Mouse (Mus musculus) c-Kit-positive CD71-positive TER-119-positive erythroid progenitor cells, embryonic 14.5 days (primary cell): ENCODE data around the gene Cd101.

Source experiments
- DNase-seq: peaks from one replicate; pipeline ENCODE4 v3.0.0-alpha.2; 2013; ENCODE audit warnings: low spot score

Cd101 gene

DNA sequence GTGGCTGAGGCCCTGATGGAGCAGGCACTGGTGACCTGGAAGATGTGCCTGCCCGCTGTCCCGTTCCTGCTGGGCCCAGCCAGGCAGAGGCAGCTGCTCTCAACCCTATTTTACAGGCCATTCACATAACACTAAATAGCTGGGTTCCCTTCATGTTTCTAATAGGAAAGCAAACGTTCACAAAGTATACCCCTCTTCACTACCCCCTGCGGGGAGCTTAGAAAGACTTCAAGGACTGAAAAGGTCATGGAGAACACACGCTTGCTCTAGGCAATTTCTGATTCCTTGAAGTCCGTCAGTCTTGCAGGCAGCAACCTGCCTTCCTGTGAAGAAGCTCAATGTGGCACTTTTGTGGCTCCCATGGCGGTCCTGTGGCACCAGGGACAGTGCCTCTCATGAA is 12.6 kb upstream of the Cd101 start:
- DNase-seq = no peak

- no peak for DNase-seq
Observed at GRCm38 (mm10) chr3:101037984-101038545, 8.7 kb upstream of the Cd101 start.

GRCm38 (mm10) chr3:101036001-101036400 is 6.6 kb upstream of the Cd101 start:
- no peak for DNase-seq

DNA sequence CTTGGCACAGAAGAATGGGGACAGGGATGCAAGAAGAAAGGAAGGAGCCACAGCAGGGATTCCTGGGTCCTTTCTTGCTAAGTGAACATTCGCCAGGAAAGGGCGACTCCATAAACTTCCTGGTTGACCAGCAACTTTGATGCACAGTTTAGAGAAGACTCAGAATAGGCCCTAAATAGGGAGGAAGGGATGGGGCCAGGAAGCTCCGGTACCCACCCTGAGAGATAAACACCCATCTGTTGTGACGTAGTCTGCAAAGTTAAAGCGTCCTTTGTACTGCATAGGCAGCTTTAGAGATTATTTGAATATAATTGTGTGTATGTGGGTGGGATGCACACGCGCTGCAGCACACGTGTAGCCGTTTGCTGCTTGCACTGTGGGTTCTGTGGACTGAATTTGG is 5.2 kb upstream of the Cd101 start:
- no peak for DNase-seq

DNA sequence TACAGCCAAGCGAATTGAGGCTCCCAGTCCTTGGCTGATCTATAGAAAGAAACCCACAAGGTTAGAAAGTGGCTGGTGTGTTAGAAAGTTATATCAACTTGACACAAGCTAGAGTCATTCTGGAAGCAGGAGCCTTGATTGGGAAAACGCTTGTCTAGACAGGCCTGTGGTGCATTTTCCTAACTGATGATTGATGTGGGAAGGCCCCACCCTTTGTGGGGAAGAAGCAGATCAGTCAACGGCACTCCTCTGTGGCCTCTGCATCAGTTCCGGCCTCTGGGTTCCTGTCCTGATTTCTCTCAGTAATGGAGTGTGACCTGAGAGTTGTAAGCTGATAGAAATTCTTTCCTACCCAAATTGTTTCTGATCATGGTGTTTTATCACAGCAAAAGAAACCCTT is 4.3 kb upstream of the Cd101 start:
- no peak for DNase-seq

DNA sequence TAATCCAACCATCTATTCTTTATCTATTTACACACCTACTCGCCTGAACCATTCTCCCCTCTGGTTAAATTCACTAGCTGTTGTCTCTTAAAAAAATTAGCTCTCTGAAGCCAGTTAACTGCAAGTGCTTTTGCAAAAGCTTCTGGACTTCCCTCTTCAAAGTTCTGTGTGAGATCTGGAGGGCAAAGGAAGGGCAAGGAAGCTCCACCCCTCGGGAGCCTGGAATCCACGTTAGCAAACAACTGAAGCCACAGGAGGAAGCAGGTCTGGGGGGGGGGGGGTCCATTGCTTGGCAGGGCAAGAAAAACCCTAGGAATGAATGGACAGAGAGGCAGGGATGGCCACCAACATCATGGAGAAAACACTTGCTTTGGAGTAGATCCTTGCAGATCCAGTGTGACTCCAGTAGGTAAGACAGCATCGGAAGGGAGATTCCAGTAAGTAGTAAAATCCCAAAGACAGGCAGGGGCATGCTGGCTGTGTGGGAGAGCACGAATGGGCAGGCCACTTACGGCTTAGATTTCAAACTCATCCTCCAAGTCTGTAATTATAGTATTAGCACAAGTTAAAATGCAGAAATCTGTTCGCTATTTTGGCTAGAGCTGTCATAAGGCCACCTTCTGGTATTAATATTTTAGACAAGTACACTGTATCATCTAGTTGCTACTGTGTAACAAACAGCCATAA is 2.2 kb upstream of the Cd101 start:
- DNase-seq = no peak

GRCm38 (mm10) chr3:101030630-101031029 is 1.3 kb upstream of the Cd101 start:
- DNase-seq = no peak

DNA sequence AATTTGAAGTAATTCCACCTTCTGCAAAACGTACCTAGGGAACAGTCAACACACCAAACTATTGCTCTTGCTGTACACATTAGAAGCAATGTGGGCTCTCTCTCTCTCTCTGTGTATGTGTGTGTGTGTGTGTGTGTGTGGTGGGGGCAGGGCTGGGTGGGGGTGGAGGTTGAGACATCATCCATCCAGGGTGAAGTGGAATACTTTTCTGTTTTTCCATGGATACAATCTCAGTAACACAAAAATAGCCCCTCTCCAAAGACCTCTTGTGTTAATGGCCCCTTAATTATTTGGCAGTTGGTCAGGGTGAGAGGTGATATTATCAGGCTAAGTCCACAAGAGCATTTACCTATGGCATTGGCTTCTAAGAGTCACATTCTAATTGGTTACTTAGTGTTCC is 2.6 kb downstream of the Cd101 start:
- no peak for DNase-seq

DNA sequence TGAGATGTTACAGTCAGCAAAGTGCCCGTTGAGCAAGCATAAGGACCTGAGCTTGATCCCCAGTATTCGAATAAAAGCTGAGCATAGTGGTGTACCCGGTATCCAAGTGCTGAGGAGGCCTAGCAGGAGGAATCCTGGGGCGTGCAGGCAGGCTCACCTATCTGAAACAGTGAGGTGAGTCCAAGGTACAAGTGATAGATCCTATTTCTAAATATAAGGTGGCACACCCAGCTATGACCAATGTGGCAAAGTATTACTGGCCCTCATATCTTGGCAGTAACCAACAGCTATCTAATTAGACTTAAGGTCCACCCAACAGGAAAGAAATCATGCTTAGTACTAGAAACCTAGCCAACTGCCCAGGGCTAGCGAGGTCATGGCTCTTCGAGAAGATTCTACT is 6.4 kb downstream of the Cd101 start:
- no peak for DNase-seq

DNA sequence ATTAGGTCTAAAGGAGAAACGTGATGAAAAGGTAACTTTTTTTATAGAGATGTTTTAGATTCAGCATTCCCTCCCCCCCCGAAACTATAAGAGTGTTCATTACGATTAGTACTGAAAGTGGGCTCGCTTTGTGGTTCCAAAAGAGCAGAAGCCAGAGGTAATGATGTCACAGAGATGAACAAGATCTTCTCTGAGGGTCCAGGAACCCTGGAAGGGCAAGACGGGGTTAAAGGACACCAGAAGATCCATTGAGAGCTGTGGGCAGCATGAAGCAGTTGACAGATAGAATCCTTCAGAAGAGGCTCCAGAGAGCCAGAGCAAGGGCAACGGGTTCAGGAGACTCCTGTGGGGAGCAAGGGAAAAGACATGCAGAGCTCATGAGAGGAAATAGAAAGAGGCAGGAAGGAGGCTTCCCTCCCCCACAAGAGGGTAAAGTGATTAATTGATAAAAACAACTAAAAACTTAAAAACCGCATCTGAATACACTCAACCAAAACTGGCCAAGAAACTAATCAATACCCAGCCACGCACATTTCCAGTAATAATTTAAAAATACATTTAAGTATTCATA is 7.8 kb downstream of the Cd101 start:
- no peak for DNase-seq

- no peak for DNase-seq
Observed at GRCm38 (mm10) chr3:101021073-101021472, 8.3 kb downstream of the Cd101 start.

DNA sequence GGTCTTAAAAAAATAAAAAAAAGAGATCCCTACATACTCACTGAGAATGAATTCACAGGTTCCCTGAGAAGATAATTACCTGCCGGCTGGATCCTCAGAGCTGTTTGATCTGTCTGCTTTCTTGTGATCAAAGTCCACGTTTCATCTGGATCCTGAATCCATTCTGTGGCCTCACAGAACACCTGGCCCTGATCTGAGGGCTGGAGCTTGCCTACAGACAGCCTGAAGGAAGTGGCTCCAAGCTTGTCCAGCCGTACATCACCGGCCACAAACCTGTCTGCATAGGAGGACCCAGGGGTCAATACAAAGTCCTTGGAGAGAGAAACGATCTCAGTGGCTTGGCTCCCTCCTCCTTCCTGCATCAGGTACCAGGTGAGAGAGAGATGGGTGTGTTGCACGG is 10.9 kb downstream of the Cd101 start:
- no peak for DNase-seq

GRCm38 (mm10) chr3:101016050-101016449 is 13.3 kb downstream of the Cd101 start:
- no peak for DNase-seq

GRCm38 (mm10) chr3:101015254-101015653 is 14.1 kb downstream of the Cd101 start:
- no peak for DNase-seq

- DNase-seq = no peak
Observed at GRCm38 (mm10) chr3:101013536-101013935, 15.8 kb downstream of the Cd101 start.

DNA sequence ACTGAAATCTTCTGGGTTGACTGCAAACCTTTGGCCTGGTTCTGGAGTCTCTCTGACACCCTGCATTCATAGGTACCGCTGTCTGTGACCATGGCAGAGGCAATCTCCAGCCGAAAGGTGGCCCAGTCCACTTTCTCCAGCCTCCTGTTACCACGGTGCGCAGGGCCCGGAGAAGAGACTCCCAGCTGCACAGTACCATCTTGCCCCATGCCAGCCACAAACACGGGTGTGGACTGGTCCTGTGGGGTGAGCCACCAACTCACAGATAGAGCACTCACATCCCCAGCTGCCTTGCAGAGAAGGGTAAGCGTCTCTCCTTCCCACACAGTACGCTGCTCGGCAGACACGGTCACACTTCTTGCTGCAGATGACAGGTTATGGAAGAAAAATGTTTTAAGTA is 16.4 kb downstream of the Cd101 start:
- DNase-seq = no peak

- no peak for DNase-seq
Observed at GRCm38 (mm10) chr3:101012597-101012996, 16.8 kb downstream of the Cd101 start.

GRCm38 (mm10) chr3:101012131-101012571 is 17.2 kb downstream of the Cd101 start:
- DNase-seq = no peak

DNA sequence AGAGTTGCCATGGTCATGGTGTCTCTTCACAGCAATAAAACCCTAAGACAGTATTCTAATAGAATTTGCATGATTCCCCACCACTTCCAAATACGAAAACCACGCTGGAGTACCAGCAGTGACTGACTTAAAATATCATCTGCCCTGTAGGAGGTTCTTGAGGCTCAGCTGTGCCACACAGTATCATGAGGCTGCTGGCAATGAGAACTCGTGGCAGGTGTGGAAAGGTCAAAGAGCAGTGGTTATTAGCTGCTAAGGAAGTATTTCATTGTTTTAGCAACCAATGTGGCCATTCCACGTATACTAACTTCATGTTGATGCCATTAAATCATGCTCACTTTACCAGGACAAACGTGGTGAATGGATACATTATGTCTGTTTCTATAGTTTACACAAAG is 18.2 kb downstream of the Cd101 start:
- DNase-seq = no peak

- DNase-seq = no peak
Observed at GRCm38 (mm10) chr3:101010589-101011202, 18.7 kb downstream of the Cd101 start.

GRCm38 (mm10) chr3:101007112-101007782 is 22.1 kb downstream of the Cd101 start:
- DNase-seq = no peak

GRCm38 (mm10) chr3:101005392-101005791 is 24.0 kb downstream of the Cd101 start:
- DNase-seq = no peak
